Mouse (Mus musculus) fat pad, adult 2 months (tissue): ENCODE measurements around the gene Cerk.
A peak's percentile ranks its signal among the peaks of the same experiment; 100 is the strongest.

Source experiments
- DNase-seq: peaks from one replicate; pipeline ENCODE4 v3.0.0-alpha.2; 2011; ENCODE audit warnings: low read depth, low spot score; ENCODE audit errors: extremely low read depth

The Cerk gene

GRCm38 (mm10) chr15:86091998-86092670 is 93.8 kb downstream of the Cerk start:
- DNase-seq: no peak

DNA sequence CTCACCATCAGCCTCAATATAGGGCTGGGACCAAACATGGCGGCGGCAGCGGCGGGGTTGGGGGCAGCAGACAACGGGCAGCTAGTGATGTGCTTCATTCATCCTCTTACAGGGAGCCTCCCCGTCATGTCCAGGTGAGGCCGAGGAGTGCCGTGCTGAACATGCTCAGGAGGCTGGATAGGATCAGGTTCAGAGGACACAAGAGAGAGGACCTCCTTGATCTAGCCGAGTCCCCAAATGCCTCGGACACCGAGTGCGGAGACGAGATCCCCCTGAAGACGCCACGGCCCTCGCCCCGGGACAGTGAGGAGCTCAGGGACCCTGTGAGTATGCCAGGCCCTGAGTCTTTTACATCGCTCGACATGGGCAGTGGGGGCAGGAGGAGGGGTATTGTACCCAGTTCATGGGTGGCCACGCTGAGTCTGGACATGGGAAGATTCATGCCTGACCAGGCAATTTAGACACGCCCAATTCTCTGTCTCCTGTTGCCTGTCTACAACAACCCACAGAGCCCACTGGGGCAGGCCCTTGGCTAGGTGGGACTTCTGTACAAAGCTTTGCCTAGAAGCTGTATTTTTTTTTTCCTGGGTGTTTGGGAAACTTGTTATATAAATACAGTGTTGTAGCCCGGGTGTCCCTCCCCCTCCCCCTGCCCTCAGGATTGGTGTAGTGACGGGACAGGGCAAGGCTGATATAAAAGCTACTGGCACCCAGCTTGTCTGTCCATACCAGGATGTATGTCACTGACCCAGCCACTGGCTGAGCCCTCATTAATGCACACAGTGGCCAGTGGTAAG is 94.5 kb downstream of the Cerk start:
- no peak for DNase-seq

- DNase-seq: no peak
Observed at GRCm38 (mm10) chr15:86090578-86090977, 95.4 kb downstream of the Cerk start.

DNA sequence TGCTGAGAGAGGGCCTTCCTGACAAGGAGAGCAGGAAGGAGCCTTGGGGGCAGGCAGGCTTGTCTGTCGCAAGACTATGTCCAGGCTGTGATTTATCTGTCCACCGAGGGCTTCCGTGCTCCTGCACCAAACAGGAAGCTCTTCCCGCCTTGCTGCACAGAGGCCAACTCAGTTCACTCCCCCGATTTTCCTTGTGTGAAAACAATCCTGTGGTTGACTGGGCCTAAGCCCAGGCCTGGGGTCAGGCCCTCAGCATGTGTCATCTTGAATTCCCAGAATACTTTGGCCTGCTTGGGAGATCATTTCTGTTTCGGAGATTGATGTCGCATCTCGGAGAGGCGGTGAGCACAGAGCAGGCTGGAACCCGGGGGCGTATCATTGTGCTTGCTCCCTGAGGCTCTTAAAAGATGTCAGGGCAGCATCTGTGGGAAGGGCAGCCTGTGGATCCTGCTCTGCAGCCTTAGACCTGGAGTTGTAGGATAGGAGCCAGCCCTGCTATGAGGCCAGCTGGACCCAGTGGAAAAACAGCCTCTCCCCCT is 95.9 kb downstream of the Cerk start:
- DNase-seq: peak; percentile 56
